Mouse (Mus musculus): ENCODE results near the gene Znhit1.

- TF ChIP-seq POLR2A (IDR thresholded peaks at IDR 0.05; ENCODE audit: control insufficient read depth, low read depth, low read length) (no peak), CTCF (IDR thresholded peaks at IDR 0.05; ENCODE audit: control insufficient read depth, insufficient read depth, insufficient replicate concordance, low read depth, low read length) (peak; percentile 52; the same call in 1 of the 2 replicates)
Measured at GRCm38 (mm10) chr5:136982338-136982930, 5.4 kb downstream of the Znhit1 start.

Measured in testis, adult 2 months (tissue).